Mouse (Mus musculus): ENCODE results near the gene Cant1. TPM values are rescaled to one million over a fixed set of nuclear protein-coding genes. Genes with fewer than 3 reads are reported as not detected.

Gene Cant1
- polyA plus RNA-seq, 1 experiment from 2014 or later: 33.4 TPM

DNA sequence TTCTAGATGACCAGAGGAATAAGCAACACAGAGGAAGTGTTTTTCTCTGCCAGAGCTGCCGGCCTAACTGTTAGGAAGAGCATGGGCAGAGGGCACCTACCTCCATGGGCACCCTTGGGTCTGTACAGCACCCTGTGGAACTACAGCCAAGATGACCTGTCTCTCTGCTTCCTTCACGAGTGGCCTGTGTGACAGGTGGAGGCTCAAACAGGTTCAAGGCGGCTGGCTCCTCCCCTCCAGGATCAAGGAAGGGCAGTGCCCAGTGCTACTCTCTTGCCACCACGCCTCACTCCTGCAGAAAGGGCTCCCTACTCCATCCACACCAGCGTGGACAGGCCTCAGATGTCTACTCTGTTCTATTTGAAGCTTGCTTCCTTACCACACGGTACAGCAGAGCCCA, 3.3 kb downstream of the Cant1 start:
- peaks cover 21% of the 10 kb centered on the region for H3K4me1 ChIP-seq
- WGBS: 86% methylated on average over 6 of the region's 6 CpGs
- H3K27me3 ChIP-seq: no peaks in the 10 kb centered on the region
- no peak overlapping the region for H3K27ac ChIP-seq
- H3K4me3 ChIP-seq: no peak overlapping the region
- no peak overlapping the region for H3K9ac ChIP-seq
- ATAC-seq (ENCODE audit: insufficient number of reproducible peaks, insufficient read depth, low FRiP score, low TSS enrichment): no peak
- H3K9me3 ChIP-seq: no peaks in the 10 kb centered on the region
- no peak overlapping the region for H3K4me2 ChIP-seq (replicated peaks)
- H3K36me3 ChIP-seq: peaks cover 40% of the 10 kb centered on the region

DNA sequence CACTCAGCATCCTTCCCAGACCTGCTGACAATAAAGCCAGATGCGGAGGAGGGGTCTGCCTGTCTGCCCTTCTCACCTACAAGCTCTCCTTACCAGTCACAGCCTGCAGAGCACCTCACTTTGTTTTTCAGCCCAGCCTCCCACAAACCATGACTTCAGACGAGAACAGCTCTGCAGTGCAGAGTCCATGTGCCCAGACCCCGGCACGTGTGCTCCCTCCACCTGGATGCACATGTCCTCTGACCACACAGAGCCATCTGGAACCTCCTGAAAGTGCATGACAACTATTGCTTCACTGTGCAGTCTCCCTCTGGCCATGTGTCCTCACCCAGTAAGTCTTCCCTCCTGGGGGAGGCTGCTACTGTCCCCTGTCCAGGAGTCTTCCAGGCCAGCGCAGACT, 4.6 kb downstream of the Cant1 start:
- H3K36me3 ChIP-seq: peaks cover 50% of the 10 kb centered on the region
- WGBS: 90% methylated on average over 5 of the region's 5 CpGs

DNA sequence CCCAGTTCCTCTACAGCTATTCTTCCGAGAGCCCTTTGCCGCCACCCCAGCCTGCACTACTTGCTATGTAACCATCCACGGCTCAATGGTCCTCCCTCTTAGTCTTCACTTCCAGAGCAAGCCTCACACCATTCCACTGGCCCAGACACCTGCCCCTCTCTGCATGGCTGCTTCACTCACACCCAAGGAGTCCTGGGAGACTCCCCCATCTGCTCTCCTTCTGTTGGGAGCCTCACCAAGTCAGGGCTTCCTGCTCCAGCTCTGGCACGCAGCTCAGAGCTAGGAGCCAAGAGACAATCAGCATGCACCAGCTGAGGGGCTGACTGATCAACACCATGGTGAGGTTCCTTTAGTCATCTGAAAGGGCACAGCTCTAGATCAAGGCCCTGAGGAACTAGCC, 5.8 kb downstream of the Cant1 start:
- no peaks in the 10 kb centered on the region for H3K9me3 ChIP-seq
- H3K27ac ChIP-seq: no peak overlapping the region
- no peak for ATAC-seq (ENCODE audit: insufficient number of reproducible peaks, insufficient read depth, low FRiP score, low TSS enrichment)
- WGBS: 88% methylated on average over 4 of the region's 4 CpGs
- H3K36me3 ChIP-seq: peaks cover 53% of the 10 kb centered on the region
- H3K4me2 ChIP-seq (replicated peaks): no peak overlapping the region
- H3K27me3 ChIP-seq: no peaks in the 10 kb centered on the region
- H3K4me1 ChIP-seq: peaks cover 11% of the 10 kb centered on the region
- H3K9ac ChIP-seq: no peak overlapping the region
- no peak overlapping the region for H3K4me3 ChIP-seq

More for the DNA sequence above, 4.6 kb downstream of the Cant1 start:
- peaks cover 15% of the 10 kb centered on the region for H3K4me1 ChIP-seq
- no peaks in the 10 kb centered on the region for H3K27me3 ChIP-seq
- H3K9ac ChIP-seq: no peak overlapping the region
- H3K4me3 ChIP-seq: no peak overlapping the region
- H3K4me2 ChIP-seq (replicated peaks): no peak overlapping the region
- ATAC-seq (ENCODE audit: insufficient number of reproducible peaks, insufficient read depth, low FRiP score, low TSS enrichment): no peak
- H3K9me3 ChIP-seq: no peaks in the 10 kb centered on the region
- no peak overlapping the region for H3K27ac ChIP-seq

DNA sequence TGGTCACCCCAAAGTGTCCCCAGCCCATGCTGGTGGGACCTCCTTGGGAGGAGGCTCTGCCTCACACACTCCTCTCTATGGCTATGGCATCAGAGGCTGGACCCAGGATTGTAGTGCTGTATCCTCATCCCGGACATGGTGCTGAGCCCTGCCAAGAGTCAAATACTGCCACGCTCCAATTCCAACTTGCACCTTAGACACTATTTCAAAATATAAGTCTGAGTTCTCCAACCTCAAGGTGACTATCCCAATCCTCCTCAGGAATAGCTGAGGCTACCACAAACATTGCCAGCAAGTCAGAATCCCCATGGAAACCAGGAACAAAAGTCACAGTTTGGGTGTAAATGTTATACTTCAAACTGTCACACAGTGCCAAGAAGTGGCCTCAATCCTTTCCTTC, 6.3 kb downstream of the Cant1 start:
- no peak overlapping the region for H3K9ac ChIP-seq
- H3K9me3 ChIP-seq: no peaks in the 10 kb centered on the region
- H3K4me2 ChIP-seq (replicated peaks): no peak overlapping the region
- ATAC-seq (ENCODE audit: insufficient number of reproducible peaks, insufficient read depth, low FRiP score, low TSS enrichment): no peak
- no peaks in the 10 kb centered on the region for H3K27me3 ChIP-seq
- H3K27ac ChIP-seq: no peak overlapping the region
- no peak overlapping the region for H3K4me3 ChIP-seq
- 89% methylated on average over 2 of the region's 2 CpGs for WGBS
- peaks cover 6% of the 10 kb centered on the region for H3K4me1 ChIP-seq
- peaks cover 58% of the 10 kb centered on the region for H3K36me3 ChIP-seq

DNA sequence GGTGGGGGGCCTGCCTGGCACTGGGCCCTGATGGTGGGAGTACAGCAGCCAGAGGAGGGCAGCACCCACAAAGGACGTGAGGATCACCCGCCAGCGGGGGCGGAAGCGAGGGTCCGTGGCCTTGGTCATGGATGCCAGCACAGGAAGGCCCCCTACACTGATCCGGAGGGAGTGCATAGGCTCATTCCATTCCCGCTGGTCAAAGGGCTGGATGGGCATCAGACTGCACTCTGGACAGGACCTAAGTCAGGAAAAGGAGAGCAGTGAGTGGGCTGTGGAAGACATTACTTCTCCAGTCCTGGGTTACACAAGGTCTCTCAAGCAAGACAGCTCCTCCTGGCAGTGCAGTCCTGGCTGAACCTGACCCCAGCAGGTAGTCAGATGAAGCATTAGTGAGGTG, 7.6 kb downstream of the Cant1 start:
- H3K27ac ChIP-seq: no peak overlapping the region
- H3K9me3 ChIP-seq: no peaks in the 10 kb centered on the region
- WGBS: 96% methylated on average over 8 of the region's 8 CpGs
- H3K4me2 ChIP-seq (replicated peaks): no peak overlapping the region
- no peaks in the 10 kb centered on the region for H3K4me1 ChIP-seq
- no peak overlapping the region for H3K4me3 ChIP-seq
- H3K9ac ChIP-seq: no peak overlapping the region
- no peaks in the 10 kb centered on the region for H3K27me3 ChIP-seq
- ATAC-seq (ENCODE audit: insufficient number of reproducible peaks, insufficient read depth, low FRiP score, low TSS enrichment): no peak
- H3K36me3 ChIP-seq: peaks cover 69% of the 10 kb centered on the region

DNA sequence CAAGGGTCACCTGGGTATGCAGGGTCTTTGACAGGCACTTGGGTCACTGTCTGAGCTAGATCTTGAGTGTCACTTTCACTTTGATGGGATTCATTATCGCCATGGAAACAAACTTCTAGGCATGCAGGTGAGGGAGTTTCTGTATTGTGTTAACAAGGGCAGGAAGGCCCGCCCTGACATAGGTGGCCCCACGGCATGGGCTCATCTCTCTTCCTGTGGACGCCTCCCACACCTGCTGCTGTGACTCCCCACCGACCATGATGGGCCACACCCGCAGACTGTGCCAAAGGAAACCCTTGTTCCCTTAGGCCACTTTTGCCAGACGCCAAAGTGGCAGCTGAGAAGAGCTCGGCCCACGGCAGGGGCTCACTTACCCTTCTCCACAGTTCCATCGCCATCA, 8.4 kb downstream of the Cant1 start:
- H3K4me3 ChIP-seq: no peak overlapping the region
- H3K27ac ChIP-seq: no peak overlapping the region
- no peaks in the 10 kb centered on the region for H3K9me3 ChIP-seq
- 91% methylated on average over 10 of the region's 10 CpGs for whole genome bisulfite sequencing
- H3K9ac ChIP-seq: no peak overlapping the region
- no peak for ATAC-seq (ENCODE audit: insufficient number of reproducible peaks, insufficient read depth, low FRiP score, low TSS enrichment)
- H3K36me3 ChIP-seq: peaks cover 69% of the 10 kb centered on the region
- H3K4me1 ChIP-seq: no peaks in the 10 kb centered on the region
- H3K4me2 ChIP-seq (replicated peaks): no peak overlapping the region
- H3K27me3 ChIP-seq: no peaks in the 10 kb centered on the region

DNA sequence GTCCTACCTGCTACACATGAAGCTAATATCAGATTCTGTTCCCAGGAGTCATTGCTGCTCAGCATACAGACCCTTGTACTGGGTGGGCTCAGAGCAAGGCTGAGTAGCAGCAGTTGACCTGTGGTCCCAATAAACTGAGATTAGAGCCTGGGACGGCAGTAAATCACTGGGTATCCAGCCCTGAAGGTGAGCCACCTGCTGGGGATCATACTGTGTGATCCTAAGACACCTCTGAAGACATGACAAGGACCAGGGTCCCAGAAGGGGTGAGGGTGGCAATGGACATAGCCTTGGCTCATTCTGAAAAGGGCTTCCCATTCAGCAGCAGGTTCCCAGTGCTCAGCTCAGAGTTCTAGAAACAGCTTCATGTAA, 8.8 kb downstream of the Cant1 start:
- WGBS: 84% methylated on average over 1 of the region's 1 CpGs

DNA sequence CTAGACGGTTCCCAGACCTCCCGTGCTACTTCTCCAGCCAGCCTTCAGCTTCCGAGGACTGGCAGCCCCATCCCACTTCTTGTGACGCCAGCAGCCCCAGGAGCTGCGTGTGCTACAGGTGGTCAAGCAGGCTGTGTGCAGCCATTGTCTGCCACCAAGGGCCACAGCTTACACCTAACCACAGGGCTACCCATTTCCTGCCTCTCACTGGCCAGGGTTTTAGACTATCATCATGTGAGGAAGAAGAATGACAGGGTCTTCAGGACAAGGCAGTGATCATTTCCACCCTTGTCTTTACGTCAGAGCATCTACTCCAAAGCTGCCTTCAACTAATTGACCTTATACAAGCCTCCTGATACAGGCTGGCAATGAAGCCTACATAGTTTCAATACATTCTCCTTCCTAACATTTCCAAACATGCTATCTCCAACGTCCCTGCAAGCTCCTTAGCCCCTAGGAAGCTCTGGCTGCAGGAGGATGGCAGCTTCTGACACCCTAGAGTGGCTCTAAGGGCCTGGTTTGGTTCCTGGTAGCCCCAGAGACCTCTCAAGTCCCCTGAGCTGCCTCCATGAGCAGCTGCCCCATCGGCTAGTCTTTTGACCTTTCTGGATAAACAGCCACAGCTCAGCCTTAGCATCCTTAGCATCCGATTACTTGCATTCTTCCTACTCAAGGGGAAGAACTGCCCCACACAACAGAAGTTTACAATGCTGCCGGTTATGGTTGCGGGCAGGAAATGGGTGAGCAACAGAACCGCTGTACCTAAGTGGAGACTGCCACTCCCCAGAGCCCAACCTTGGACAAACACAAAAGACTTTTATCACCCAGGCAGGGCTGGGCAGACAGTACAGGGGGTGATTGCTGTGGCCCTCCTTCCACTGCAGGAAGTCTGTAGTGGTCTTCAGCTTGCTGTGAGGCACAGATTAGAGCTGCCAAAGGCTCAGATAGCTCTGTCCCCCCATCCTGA, 9.5 kb downstream of the Cant1 start:
- H3K4me3 ChIP-seq: no peak overlapping the region
- ATAC-seq (ENCODE audit: insufficient number of reproducible peaks, insufficient read depth, low FRiP score, low TSS enrichment): no peak
- no peak overlapping the region for H3K4me2 ChIP-seq (replicated peaks)
- H3K4me1 ChIP-seq: no peaks in the 10 kb centered on the region
- no peaks in the 10 kb centered on the region for H3K27me3 ChIP-seq
- no peak overlapping the region; the same call in 1 of the 2 replicates for H3K9ac ChIP-seq
- H3K27ac ChIP-seq: no peak overlapping the region
- peaks cover 62% of the 10 kb centered on the region for H3K36me3 ChIP-seq
- 86% methylated on average over 12 of the region's 12 CpGs for WGBS
- no peaks in the 10 kb centered on the region for H3K9me3 ChIP-seq

More for the DNA sequence above, 8.8 kb downstream of the Cant1 start:
- Histone ChIP-seq H3K27me3 (no peaks in the 10 kb centered on the region), H3K4me2 (replicated peaks) (no peak overlapping the region), H3K36me3 (peaks cover 67% of the 10 kb centered on the region), H3K9me3 (no peaks in the 10 kb centered on the region), H3K9ac (no peak overlapping the region; the same call in 1 of the 2 replicates), H3K4me3 (no peak overlapping the region), H3K27ac (no peak overlapping the region), H3K4me1 (no peaks in the 10 kb centered on the region)
- no peak for ATAC-seq (ENCODE audit: insufficient number of reproducible peaks, insufficient read depth, low FRiP score, low TSS enrichment)

DNA sequence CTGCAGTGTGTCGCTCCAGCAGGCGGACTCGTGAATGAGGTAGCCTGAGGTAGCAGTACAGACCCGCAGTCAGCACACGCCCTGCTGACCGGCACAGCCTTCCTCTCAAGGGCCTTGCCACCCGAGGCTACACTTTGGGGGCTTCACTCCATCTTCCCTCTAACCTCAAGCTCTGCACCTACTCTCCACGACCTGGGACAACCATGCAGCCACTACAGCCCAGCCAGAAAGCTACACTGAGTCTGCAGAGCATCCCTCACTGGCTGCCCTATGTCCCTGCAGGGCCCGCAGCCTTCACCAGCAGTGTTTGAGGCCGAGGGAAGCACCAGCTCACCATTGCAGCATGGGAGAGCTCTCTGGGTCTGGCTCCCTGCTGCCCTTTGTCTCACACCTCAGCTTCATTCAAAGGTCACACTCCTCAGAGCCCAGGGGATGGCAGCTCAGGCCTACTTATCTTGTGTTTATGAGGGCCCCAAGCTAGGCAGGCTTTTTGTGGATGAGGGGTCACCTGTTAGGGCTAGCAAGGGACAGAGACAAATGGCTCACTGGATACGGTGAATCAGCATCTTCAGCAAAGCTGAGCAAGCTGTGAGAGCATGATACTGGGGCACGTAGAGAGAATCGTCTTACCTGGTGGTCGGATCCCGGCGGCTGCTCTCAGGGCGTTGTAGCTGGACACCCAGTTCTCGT, 10.7 kb downstream of the Cant1 start:
- Histone ChIP-seq H3K4me2 (replicated peaks) (no peak overlapping the region), H3K4me1 (no peaks in the 10 kb centered on the region), H3K27ac (no peak overlapping the region), H3K27me3 (no peaks in the 10 kb centered on the region), H3K4me3 (no peak overlapping the region), H3K36me3 (peaks cover 50% of the 10 kb centered on the region), H3K9me3 (no peaks in the 10 kb centered on the region), H3K9ac (no peak overlapping the region)
- no peak for ATAC-seq (ENCODE audit: insufficient number of reproducible peaks, insufficient read depth, low FRiP score, low TSS enrichment)
- 82% methylated on average over 18 of the region's 18 CpGs for WGBS

DNA sequence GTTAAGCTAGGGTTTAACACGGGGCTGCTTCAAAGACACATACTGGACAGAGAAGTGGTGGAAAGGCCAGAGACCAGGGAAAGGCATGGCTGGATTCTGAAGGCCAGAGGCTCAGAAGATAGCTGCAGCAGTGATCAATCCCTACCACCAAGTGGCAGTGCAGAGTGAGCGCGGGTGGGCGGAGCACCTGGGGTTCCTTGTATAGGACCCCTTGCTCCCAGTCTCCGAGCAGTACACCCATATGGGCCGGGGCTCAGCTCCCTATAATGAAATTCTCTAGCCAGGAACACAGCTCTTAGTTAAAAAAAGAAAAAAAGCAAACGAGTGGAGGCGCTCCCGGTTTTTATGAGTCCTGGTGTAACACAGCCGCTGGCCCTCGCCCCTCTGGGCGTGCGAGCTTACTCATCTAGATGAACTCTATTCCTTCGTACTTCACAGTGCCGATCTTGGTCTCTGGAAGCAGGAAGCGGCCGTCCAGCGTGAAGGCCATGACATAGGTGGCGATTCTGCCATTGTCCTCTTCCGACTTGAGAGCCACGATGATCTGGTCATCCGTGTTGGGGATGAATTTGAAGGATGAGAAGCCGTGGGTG, 11.5 kb downstream of the Cant1 start:
- H3K27ac ChIP-seq: no peak overlapping the region
- H3K27me3 ChIP-seq: no peaks in the 10 kb centered on the region
- H3K4me3 ChIP-seq: no peak overlapping the region
- no peaks in the 10 kb centered on the region for H3K4me1 ChIP-seq
- no peak for ATAC-seq (ENCODE audit: insufficient number of reproducible peaks, insufficient read depth, low FRiP score, low TSS enrichment)
- WGBS: 88% methylated on average over 23 of the region's 23 CpGs
- peaks cover 47% of the 10 kb centered on the region for H3K36me3 ChIP-seq
- H3K4me2 ChIP-seq (replicated peaks): no peak overlapping the region
- H3K9me3 ChIP-seq: no peaks in the 10 kb centered on the region
- H3K9ac ChIP-seq: no peak overlapping the region

DNA sequence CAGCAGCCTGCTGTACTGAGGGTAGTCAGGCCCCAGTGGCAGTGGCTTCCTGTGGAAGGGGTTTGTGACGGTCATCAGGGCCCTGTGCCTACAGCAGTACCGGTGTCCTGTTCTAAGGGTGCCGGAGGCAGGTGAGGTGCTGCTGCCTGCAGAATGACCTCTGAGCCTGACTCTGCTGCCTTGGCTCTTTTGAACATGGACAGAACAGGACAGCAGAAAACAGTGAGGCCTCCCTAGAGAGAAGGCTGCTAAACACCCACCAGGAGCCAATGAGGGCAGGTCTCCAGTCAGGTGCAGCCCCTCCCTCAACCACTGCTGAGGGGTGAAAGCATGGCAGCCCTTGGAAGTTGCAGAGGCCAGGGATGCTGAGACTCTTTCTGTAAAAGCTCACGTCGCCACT, 12.4 kb downstream of the Cant1 start:
- no peak for ATAC-seq (ENCODE audit: insufficient number of reproducible peaks, insufficient read depth, low FRiP score, low TSS enrichment)
- Histone ChIP-seq H3K4me3 (no peak overlapping the region), H3K36me3 (peaks cover 47% of the 10 kb centered on the region), H3K4me2 (replicated peaks) (no peak overlapping the region), H3K27me3 (no peaks in the 10 kb centered on the region), H3K9me3 (no peaks in the 10 kb centered on the region), H3K4me1 (peaks cover 7% of the 10 kb centered on the region; the same call in 1 of the 2 replicates), H3K9ac (no peak overlapping the region), H3K27ac (no peak overlapping the region)
- WGBS: 94% methylated on average over 5 of the region's 5 CpGs

Data from embryonic facial prominence, embryonic 12.5 days (tissue).